Mouse (Mus musculus) liver, embryonic 14.5 days (tissue): ENCODE results near the gene Esyt2. TPM values are rescaled to one million over a fixed set of nuclear protein-coding genes. Genes with fewer than 3 reads are reported as not detected.

Source experiments
- ATAC-seq: fragments of 200-750 bp; cut with Nextera tagmentation; 2 replicates; pipeline ENCODE4 v1.8.0; 2017; ENCODE audit warnings: moderate number of reproducible peaks, mild to moderate bottlenecking, moderate library complexity; ENCODE audit not compliant: insufficient read depth
- DNase-seq, 3 experiments: peaks; one replicate each; pipeline ENCODE4 v3.0.0-alpha.2; 2012 to 2013; ENCODE audit warnings: low read depth in 3 of 3, low spot score in 3 of 3
- H3K27ac ChIP-seq: fragments of 300-500 bp; sonication (generic); 2 replicates; pipeline ENCODE4 v1.5.1; 2014; ENCODE audit warnings: moderate library complexity, mild to moderate bottlenecking, control low read depth, inconsistent platforms
- H3K27me3 ChIP-seq: fragments of 300-500 bp; sonication (generic); 2 replicates; pipeline ENCODE4 v1.6.1; 2014; ENCODE audit warnings: mild to moderate bottlenecking, low read length, moderate library complexity; ENCODE audit not compliant: control insufficient read depth, insufficient read depth
- H3K36me3 ChIP-seq: fragments of 300-500 bp; sonication (generic); replicated peaks from 2 replicates; pipeline ENCODE4 v1.6.1; 2014; ENCODE audit warnings: low read depth; ENCODE audit not compliant: control insufficient read depth, insufficient read depth
- H3K4me1 ChIP-seq, 2 experiments: fragments of 200-500 bp in 1 of 2; fragments of 300-500 bp in 1 of 2; sonication (generic) in 1 of 2; replicated peaks; 2 replicates each; pipeline ENCODE4 v1.6.1; 2012 to 2014; ENCODE audit warnings: antibody characterized with exemption in 1 of 2, inconsistent platforms in 1 of 2, low read length in 1 of 2; ENCODE audit not compliant: control insufficient read depth in 2 of 2, insufficient read depth in 2 of 2
- H3K4me2 ChIP-seq: fragments of 300-500 bp; sonication (generic); 2 replicates; pipeline ENCODE4 v1.6.1; 2014; ENCODE audit warnings: low read depth, mild to moderate bottlenecking, control low read depth, moderate library complexity
- H3K4me3 ChIP-seq, 2 experiments: fragments of 200-500 bp in 1 of 2; fragments of 300-500 bp in 1 of 2; sonication (generic) in 1 of 2; 2 replicates each; pipeline ENCODE4 v1.5.1; 2012 to 2014; ENCODE audit warnings: low read depth in 2 of 2, low read length in 2 of 2, mild to moderate bottlenecking in 2 of 2, control low read depth in 1 of 2, inconsistent platforms in 1 of 2, moderate library complexity in 1 of 2; ENCODE audit not compliant: insufficient read depth in 1 of 2
- H3K9ac ChIP-seq: fragments of 300-500 bp; sonication (generic); replicated peaks from 2 replicates; pipeline ENCODE4 v1.6.1; 2014; ENCODE audit warnings: mild to moderate bottlenecking, control low read depth, moderate library complexity
- H3K9me3 ChIP-seq: fragments of 300-500 bp; sonication (generic); 2 replicates; pipeline ENCODE4 v1.6.1; 2016; ENCODE audit warnings: low read length, mixed read lengths; ENCODE audit not compliant: control insufficient read depth
- CTCF ChIP-seq: IDR thresholded peaks from 2 replicates; pipeline ENCODE4 v1.5.1; 2016; ENCODE audit warnings: antibody characterized with exemption, low read depth, control low read depth
- EP300 ChIP-seq: IDR thresholded peaks from 2 replicates; pipeline ENCODE4 v1.6.1; 2016; ENCODE audit warnings: antibody characterized with exemption, low read depth
- WGBS: fragments of 180-500 bp; shearing (Covaris S2); extraction: QIAGEN DNeasy Blood & Tissue Kit; methylation state at CpG from one replicate; pipeline ENCODE4 v1.1.7; 2014; ENCODE audit not compliant: insufficient replicate concordance; 5-methylcytosine and 5-hydroxymethylcytosine counted together
- polyA plus RNA-seq, 2 experiments: library from polyadenylated mRNA; depleted of rRNA in 1 of 2; stranded (reverse) in 1 of 2; unstranded in 1 of 2; fragments of >200 nt; fragmentation: Nextera tagmentation in 1 of 2; extraction: Ambion mirVana in 1 of 2; gene quantifications; 2 replicates each; pipeline versions ENCODE4 v1.2.1 to v1.2.3; 2012 to 2014

Gene Esyt2
- polyA plus RNA-seq, 2 experiments = 6.3 to 10.4 TPM

DNA sequence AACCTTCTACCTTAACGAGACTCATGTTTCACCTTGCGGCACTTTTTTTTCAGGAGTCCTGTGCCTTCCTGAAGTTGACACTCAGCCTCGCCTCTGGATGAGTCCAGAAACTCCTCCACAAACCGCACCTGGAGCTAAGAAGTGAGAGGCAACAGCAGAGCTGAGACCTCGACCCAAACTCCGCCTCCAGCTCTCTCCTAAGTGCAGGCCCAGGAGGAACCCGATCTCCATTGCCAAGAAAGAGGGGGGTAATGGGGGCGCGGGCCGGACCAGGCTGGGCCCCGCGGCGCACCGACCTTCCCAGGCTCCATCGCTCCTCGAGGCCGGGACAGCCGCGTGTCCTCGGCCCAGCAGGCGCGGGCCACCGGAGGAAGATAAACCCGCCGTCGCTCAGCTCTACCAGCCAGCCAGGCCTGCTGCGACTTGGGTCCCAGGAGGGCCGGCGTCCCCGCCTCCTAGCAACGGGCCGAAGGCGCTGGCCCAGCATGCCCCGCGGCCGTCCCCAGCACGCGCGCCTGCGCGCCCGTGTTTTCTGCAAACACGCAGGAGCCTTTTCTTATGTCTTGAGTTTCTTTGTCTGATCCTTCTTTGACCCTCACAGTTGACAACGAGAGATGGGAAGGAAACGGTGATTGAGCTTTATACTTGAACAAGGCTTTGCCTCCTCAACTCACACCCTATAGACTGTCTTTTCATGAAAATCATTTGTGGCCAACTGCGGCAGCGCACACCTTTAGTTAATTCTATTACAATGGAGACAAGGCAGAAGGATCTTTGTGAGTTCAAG is 18.2 kb upstream of the Esyt2 start, which contains the start of gene Wdr60:
Wdr60 (minus strand) TSS at position 468 of the 787 bp plus-strand sequence.
- H3K4me2 ChIP-seq = peak within 1 kb of the TSS; percentile 90
- 4% methylated on average over 47 of the region's 47 CpGs for WGBS
- no peaks in the 10 kb centered on the region for H3K9me3 ChIP-seq
- TF ChIP-seq CTCF (no peak), EP300 (no peak)
- H3K36me3 ChIP-seq = no peaks in the 10 kb centered on the region
- H3K4me1 ChIP-seq = peaks cover 5 to 17% of the 10 kb centered on the region in 2 experiments
- DNase-seq (peak; percentile 68 to 71 (median 69)), ATAC-seq (peak; percentile 95)
- H3K27ac ChIP-seq = peak within 1 kb of the TSS; percentile 33
- H3K4me3 ChIP-seq = peak within 1 kb of the TSS; percentile 57 to 63
- H3K9ac ChIP-seq = peak within 1 kb of the TSS; percentile 74
- H3K27me3 ChIP-seq = no peaks in the 10 kb centered on the region

DNA sequence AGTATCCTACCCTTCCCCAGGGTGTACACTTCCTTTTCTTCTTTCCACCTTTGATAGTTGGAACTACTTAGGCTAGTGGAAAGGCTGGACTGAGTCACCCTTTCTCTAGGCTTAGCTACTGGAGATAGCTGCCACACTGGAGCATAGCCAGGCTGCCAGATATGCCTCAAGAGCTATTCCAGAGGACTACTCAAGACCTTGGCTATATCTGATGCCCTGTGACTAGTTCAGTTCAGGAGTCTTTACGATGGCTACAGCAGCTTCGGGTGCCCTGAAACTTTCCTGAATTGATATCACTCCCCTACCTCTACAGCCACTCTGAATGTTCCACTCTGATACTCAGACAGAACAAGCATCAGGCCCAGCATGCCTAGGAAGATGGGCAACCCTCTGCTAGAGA is 16.2 kb upstream of the Esyt2 start:
- no peaks in the 10 kb centered on the region for H3K9me3 ChIP-seq
- no peak overlapping the region for H3K27ac ChIP-seq
- 31% methylated on average over 2 of the region's 2 CpGs for WGBS
- TF ChIP-seq EP300 (no peak), CTCF (no peak)
- peaks cover 8 to 21% of the 10 kb centered on the region in 2 experiments for H3K4me1 ChIP-seq
- H3K4me2 ChIP-seq = no peak overlapping the region
- ATAC-seq (peak; percentile 9; the same call in 1 of the 2 replicates), DNase-seq (no peak)
- no peaks in the 10 kb centered on the region for H3K27me3 ChIP-seq
- no peak overlapping the region for H3K9ac ChIP-seq
- no peak overlapping the region for H3K4me3 ChIP-seq
- no peaks in the 10 kb centered on the region for H3K36me3 ChIP-seq

DNA sequence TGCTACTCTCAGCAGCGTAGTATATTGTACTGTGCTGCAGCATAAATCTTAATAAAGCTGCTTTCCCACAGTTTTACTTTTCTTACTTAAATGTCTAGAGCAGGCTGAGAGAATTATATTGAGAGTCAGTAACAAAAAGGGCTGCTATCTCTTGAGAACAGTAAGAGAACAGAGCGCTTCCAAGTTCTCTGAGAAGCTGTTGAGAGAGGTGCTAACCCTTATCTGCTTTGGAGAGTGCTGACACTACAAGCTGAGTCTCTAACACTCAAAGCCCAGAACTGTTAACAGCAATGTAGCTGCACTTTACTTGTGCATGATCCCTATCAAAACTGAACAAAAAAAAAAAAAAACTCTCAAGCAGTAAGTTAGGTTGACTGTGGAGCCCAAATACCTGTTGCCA is 15.7 kb upstream of the Esyt2 start:
- Histone ChIP-seq H3K9ac (no peak overlapping the region), H3K4me1 (peaks cover 8 to 22% of the 10 kb centered on the region in 2 experiments), H3K27ac (no peak overlapping the region; the same call in 1 of the 2 replicates), H3K27me3 (no peaks in the 10 kb centered on the region), H3K36me3 (no peaks in the 10 kb centered on the region), H3K4me3 (no peak overlapping the region), H3K4me2 (no peak overlapping the region), H3K9me3 (no peaks in the 10 kb centered on the region)
- ATAC-seq (peak; percentile 52), DNase-seq (no peak)
- 45% methylated on average over 2 of the region's 2 CpGs for WGBS
- TF ChIP-seq EP300 (no peak), CTCF (no peak)

- Histone ChIP-seq H3K4me3 (no peak overlapping the region), H3K4me1 (peaks cover 3 to 22% of the 10 kb centered on the region in 2 experiments), H3K4me2 (no peak overlapping the region), H3K36me3 (no peaks in the 10 kb centered on the region), H3K27ac (no peak overlapping the region; the same call in 1 of the 2 replicates), H3K9ac (no peak overlapping the region), H3K27me3 (no peaks in the 10 kb centered on the region), H3K9me3 (no peaks in the 10 kb centered on the region)
- peak; percentile 63; the same call in 1 of the 2 replicates for ATAC-seq
- 32% methylated on average over 5 of the region's 5 CpGs for WGBS
- peak in 1 of 3 experiments; percentile 59 for DNase-seq
- TF ChIP-seq CTCF (no peak), EP300 (no peak)
These were observed 11.5 kb upstream of the Esyt2 start for GRCm38 (mm10) chr12:116269450-116269849.

GRCm38 (mm10) chr12:116270538-116270937 is 10.5 kb upstream of the Esyt2 start:
- Histone ChIP-seq H3K27ac (no peak overlapping the region), H3K9ac (no peak overlapping the region), H3K27me3 (no peaks in the 10 kb centered on the region), H3K36me3 (no peaks in the 10 kb centered on the region), H3K4me1 (peaks cover 3 to 14% of the 10 kb centered on the region in 2 experiments), H3K4me2 (no peak overlapping the region), H3K9me3 (no peaks in the 10 kb centered on the region), H3K4me3 (no peak overlapping the region)
- ATAC-seq (no peak), DNase-seq (no peak)
- WGBS = 50% methylated on average over 1 of the region's 1 CpGs
- TF ChIP-seq EP300 = no peak
- no peak for TF ChIP-seq CTCF
